Mouse (Mus musculus): ENCODE data around the gene Gpatch1. TPM values are rescaled to one million over a fixed set of nuclear protein-coding genes. Genes with fewer than 3 reads are reported as not detected.

Gpatch1 gene
- total RNA-seq, 1 experiment = 11.0 TPM

GRCm38 (mm10) chr7:35342498-35342897 lies 24.3 kb upstream of the Gpatch1 start:
- in situ Hi-C loops (cut with MboI; ENCODE audit: low sequenced_read_pairs in 2 of 2, unreplicated experiment in 2 of 2) = no loop called here
- Histone ChIP-seq H3K9me3 (ENCODE audit: control insufficient read depth, insufficient read depth, low read depth, low read length) (no peaks in the 10 kb centered on the region), H3K9ac (ENCODE audit: insufficient read depth, low read depth, low read length, poor library complexity, severe bottlenecking) (no peak overlapping the region), H3K36me3 (ENCODE audit: control insufficient read depth, insufficient read depth, low read length, poor library complexity, severe bottlenecking) (no peaks in the 10 kb centered on the region), H3K27ac (ENCODE audit: insufficient read depth, low read depth, low read length, poor library complexity, severe bottlenecking) (no peak overlapping the region), H3K4me3 (ENCODE audit: insufficient read depth in 1 of 2, low read depth in 1 of 2, low read length in 2 of 2, poor library complexity in 1 of 2, severe bottlenecking in 1 of 2) (no peak overlapping the region), H3K4me1 (ENCODE audit: control insufficient read depth in 2 of 2, insufficient read depth in 2 of 2, low read length in 2 of 2, poor library complexity in 1 of 2) (peaks cover 0 to 7% of the 10 kb centered on the region in 2 experiments; a peak in 1 of 4 replicates)
- TF ChIP-seq MAFK (IDR thresholded peaks at IDR 0.05; ENCODE audit: insufficient read depth, low read depth, low read length) (no peak), ZNF384 (IDR thresholded peaks at IDR 0.05; ENCODE audit: low read depth, low read length) (no peak), HCFC1 (IDR thresholded peaks at IDR 0.05; ENCODE audit: borderline replicate concordance, insufficient read depth, low read length) (no peak), CHD2 (IDR thresholded peaks at IDR 0.05; ENCODE audit: low read depth, low read length) (no peak)
- DNase-seq (ENCODE audit: low read depth, low spot score) = no peak

DNA sequence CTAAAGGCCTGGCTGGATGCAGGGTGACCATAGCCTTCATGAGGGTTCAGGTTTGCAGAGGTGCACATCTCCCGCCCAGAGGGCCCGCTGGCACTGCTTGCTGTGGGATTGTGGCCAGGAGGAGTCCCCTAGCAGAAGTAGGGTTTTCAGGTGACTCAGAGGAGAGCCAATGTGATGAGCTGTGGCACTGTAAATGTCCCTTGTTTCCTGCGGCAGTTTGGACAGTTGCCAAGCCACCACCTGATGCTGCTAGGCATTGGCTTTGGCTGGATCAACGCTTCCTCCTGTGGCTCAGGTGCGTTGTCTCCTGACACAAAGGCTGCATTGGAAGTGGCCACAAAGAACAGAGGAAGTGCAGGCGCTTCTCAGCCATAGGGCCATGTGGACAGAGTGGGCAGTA lies 23.0 kb upstream of the Gpatch1 start:
- H3K9me3 ChIP-seq (ENCODE audit: control insufficient read depth, insufficient read depth, low read depth, low read length) = no peaks in the 10 kb centered on the region
- H3K9ac ChIP-seq (ENCODE audit: insufficient read depth, low read depth, low read length, poor library complexity, severe bottlenecking) = no peak overlapping the region
- no peak overlapping the region; a peak in 1 of 4 replicates for H3K4me3 ChIP-seq (ENCODE audit: insufficient read depth in 1 of 2, low read depth in 1 of 2, low read length in 2 of 2, poor library complexity in 1 of 2, severe bottlenecking in 1 of 2)
- no peaks in the 10 kb centered on the region for H3K36me3 ChIP-seq (ENCODE audit: control insufficient read depth, insufficient read depth, low read length, poor library complexity, severe bottlenecking)
- no peak overlapping the region for H3K27ac ChIP-seq (ENCODE audit: insufficient read depth, low read depth, low read length, poor library complexity, severe bottlenecking)
- no peak for DNase-seq (ENCODE audit: low read depth, low spot score)
- in situ Hi-C loops (cut with MboI; ENCODE audit: low sequenced_read_pairs in 2 of 2, unreplicated experiment in 2 of 2) = no loop called here
- TF ChIP-seq ZC3H11A (IDR thresholded peaks at IDR 0.05; ENCODE audit: borderline replicate concordance, low read depth, low read length) (no peak), ZNF384 (IDR thresholded peaks at IDR 0.05; ENCODE audit: low read depth, low read length) (no peak), MAFK (IDR thresholded peaks at IDR 0.05; ENCODE audit: insufficient read depth, low read depth, low read length) (no peak), CHD2 (IDR thresholded peaks at IDR 0.05; ENCODE audit: low read depth, low read length) (no peak), HCFC1 (IDR thresholded peaks at IDR 0.05; ENCODE audit: borderline replicate concordance, insufficient read depth, low read length) (no peak)
- peaks cover 0 to 7% of the 10 kb centered on the region in 2 experiments; a peak in 1 of 4 replicates for H3K4me1 ChIP-seq (ENCODE audit: control insufficient read depth in 2 of 2, insufficient read depth in 2 of 2, low read length in 2 of 2, poor library complexity in 1 of 2)

GRCm38 (mm10) chr7:35340196-35340595 lies 22.0 kb upstream of the Gpatch1 start:
- in situ Hi-C loops (cut with MboI; ENCODE audit: low sequenced_read_pairs in 2 of 2, unreplicated experiment in 2 of 2) = no loop called here

DNA sequence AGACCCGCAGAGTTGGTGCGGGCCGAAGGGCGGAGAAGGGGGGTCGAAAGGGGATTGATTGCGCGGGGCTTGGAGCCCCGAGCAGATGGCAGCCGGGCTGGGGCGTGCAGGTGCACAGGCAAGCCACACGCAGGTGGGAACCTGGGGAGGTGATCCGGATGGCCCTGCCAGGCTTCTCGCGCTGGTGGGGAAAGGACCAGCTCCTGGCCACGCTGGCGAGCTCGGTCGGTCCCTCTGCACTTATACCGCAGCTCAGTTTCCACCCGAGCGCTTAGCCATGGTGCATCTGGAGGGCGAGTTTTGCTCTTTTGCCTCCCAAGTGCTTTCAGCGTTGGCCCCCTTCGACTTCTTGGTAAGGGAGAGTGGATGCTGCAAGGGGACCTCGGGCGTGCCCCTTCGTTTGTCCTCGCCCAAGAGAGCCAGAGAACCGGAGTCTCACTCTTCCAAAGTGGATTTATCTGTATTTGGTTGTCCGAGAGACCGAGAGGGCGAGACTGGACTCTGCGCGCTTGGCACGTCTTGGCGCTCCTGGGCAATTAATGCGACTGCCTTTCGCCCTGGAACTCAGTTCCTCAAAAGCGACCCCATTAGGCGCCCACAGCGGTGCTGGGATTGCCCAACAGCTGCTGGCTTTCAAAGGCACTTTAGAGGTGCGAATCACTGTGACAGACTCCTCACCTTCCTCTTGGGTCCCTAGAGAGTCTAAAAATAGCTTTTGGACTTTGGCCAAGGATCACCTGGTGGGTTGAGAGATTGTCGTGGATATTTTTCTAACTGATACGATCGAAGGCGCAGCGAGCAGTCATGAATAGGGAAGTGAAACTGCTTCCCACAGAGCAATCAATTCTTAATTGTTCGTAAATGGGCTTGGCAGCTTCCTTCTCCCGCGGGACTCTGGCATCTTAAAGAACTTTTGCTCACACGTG lies 16.6 kb upstream of the Gpatch1 start:
- H3K9me3 ChIP-seq (ENCODE audit: control insufficient read depth, insufficient read depth, low read depth, low read length) = no peaks in the 10 kb centered on the region
- H3K9ac ChIP-seq (ENCODE audit: insufficient read depth, low read depth, low read length, poor library complexity, severe bottlenecking) = peak overlapping the region; percentile 61
- in situ Hi-C loops (cut with MboI; ENCODE audit: low sequenced_read_pairs in 2 of 2, unreplicated experiment in 2 of 2) = no loop called here
- peak overlapping the region; percentile 73 to 79 for H3K4me3 ChIP-seq (ENCODE audit: insufficient read depth in 1 of 2, low read depth in 1 of 2, low read length in 2 of 2, poor library complexity in 1 of 2, severe bottlenecking in 1 of 2)
- H3K36me3 ChIP-seq (ENCODE audit: control insufficient read depth, insufficient read depth, low read length, poor library complexity, severe bottlenecking) = no peaks in the 10 kb centered on the region
- DNase-seq (ENCODE audit: low read depth, low spot score) = no peak
- H3K4me1 ChIP-seq (ENCODE audit: control insufficient read depth in 2 of 2, insufficient read depth in 2 of 2, low read length in 2 of 2, poor library complexity in 1 of 2) = peaks cover 2 to 5% of the 10 kb centered on the region in 2 experiments; a peak in 2 of 4 replicates
- TF ChIP-seq ZC3H11A (IDR thresholded peaks at IDR 0.05; ENCODE audit: borderline replicate concordance, low read depth, low read length) (no peak), MAFK (IDR thresholded peaks at IDR 0.05; ENCODE audit: insufficient read depth, low read depth, low read length) (0 out of 2 replicates have a peak, but pooled peaks have one; percentile 7), HCFC1 (IDR thresholded peaks at IDR 0.05; ENCODE audit: borderline replicate concordance, insufficient read depth, low read length) (no peak; the same call in 1 of the 2 replicates), CHD2 (IDR thresholded peaks at IDR 0.05; ENCODE audit: low read depth, low read length) (peak; percentile 73), ZNF384 (IDR thresholded peaks at IDR 0.05; ENCODE audit: low read depth, low read length) (no peak)
- H3K27ac ChIP-seq (ENCODE audit: insufficient read depth, low read depth, low read length, poor library complexity, severe bottlenecking) = no peak overlapping the region

More at GRCm38 (mm10) chr7:35340196-35340595, 22.0 kb upstream of the Gpatch1 start:
- Histone ChIP-seq H3K27ac (ENCODE audit: insufficient read depth, low read depth, low read length, poor library complexity, severe bottlenecking) (no peak overlapping the region), H3K9me3 (ENCODE audit: control insufficient read depth, insufficient read depth, low read depth, low read length) (no peaks in the 10 kb centered on the region), H3K4me3 (ENCODE audit: insufficient read depth in 1 of 2, low read depth in 1 of 2, low read length in 2 of 2, poor library complexity in 1 of 2, severe bottlenecking in 1 of 2) (no peak overlapping the region), H3K36me3 (ENCODE audit: control insufficient read depth, insufficient read depth, low read length, poor library complexity, severe bottlenecking) (no peaks in the 10 kb centered on the region), H3K9ac (ENCODE audit: insufficient read depth, low read depth, low read length, poor library complexity, severe bottlenecking) (no peak overlapping the region), H3K4me1 (ENCODE audit: control insufficient read depth in 2 of 2, insufficient read depth in 2 of 2, low read length in 2 of 2, poor library complexity in 1 of 2) (peaks cover 0 to 7% of the 10 kb centered on the region in 2 experiments; a peak in 1 of 4 replicates)
- TF ChIP-seq HCFC1 (IDR thresholded peaks at IDR 0.05; ENCODE audit: borderline replicate concordance, insufficient read depth, low read length) = no peak
- no peak for TF ChIP-seq ZNF384 (IDR thresholded peaks at IDR 0.05; ENCODE audit: low read depth, low read length)
- TF ChIP-seq MAFK (IDR thresholded peaks at IDR 0.05; ENCODE audit: insufficient read depth, low read depth, low read length) = no peak
- TF ChIP-seq CHD2 (IDR thresholded peaks at IDR 0.05; ENCODE audit: low read depth, low read length) = no peak
- TF ChIP-seq ZC3H11A (IDR thresholded peaks at IDR 0.05; ENCODE audit: borderline replicate concordance, low read depth, low read length) = no peak
- DNase-seq (ENCODE audit: low read depth, low spot score) = no peak

Data from ES-E14 (cell line).